Mouse (Mus musculus): ENCODE results near the gene Pctp.

Gene Pctp

GRCm38 (mm10) chr11:90002231-90002986, at the start of gene Pctp:
Pctp (minus strand) TSS chr11:90002894.
- peak; percentile 23 for DNase-seq (ENCODE audit: low spot score)

- DNase-seq (ENCODE audit: low spot score), result no peak
These were observed 47.3 kb upstream of the Pctp start for GRCm38 (mm10) chr11:90050016-90050415.

GRCm38 (mm10) chr11:90047271-90047670, 44.6 kb upstream of the Pctp start:
- no peak for DNase-seq (ENCODE audit: low spot score)

- DNase-seq (ENCODE audit: low spot score), result no peak
These were observed 43.5 kb upstream of the Pctp start for GRCm38 (mm10) chr11:90046211-90046610.

- DNase-seq (ENCODE audit: low spot score), result no peak
These were observed 41.8 kb upstream of the Pctp start for GRCm38 (mm10) chr11:90044459-90044858.

- no peak for DNase-seq (ENCODE audit: low spot score)
These were observed 35.3 kb upstream of the Pctp start for GRCm38 (mm10) chr11:90038022-90038421.

GRCm38 (mm10) chr11:90036416-90036815, 33.7 kb upstream of the Pctp start:
- DNase-seq (ENCODE audit: low spot score), result no peak

- no peak for DNase-seq (ENCODE audit: low spot score)
These were observed 32.8 kb upstream of the Pctp start for GRCm38 (mm10) chr11:90035532-90035931.

GRCm38 (mm10) chr11:90034646-90035045, 32.0 kb upstream of the Pctp start:
- no peak for DNase-seq (ENCODE audit: low spot score)

- no peak for DNase-seq (ENCODE audit: low spot score)
These were observed 30.7 kb upstream of the Pctp start for GRCm38 (mm10) chr11:90033442-90033841.

- no peak for DNase-seq (ENCODE audit: low spot score)
These were observed 30.1 kb upstream of the Pctp start for GRCm38 (mm10) chr11:90032807-90033206.

- DNase-seq (ENCODE audit: low spot score), result no peak
These were observed 28.4 kb upstream of the Pctp start for GRCm38 (mm10) chr11:90031076-90031475.

- DNase-seq (ENCODE audit: low spot score), result no peak
These were observed 27.9 kb upstream of the Pctp start for GRCm38 (mm10) chr11:90030557-90030956.

GRCm38 (mm10) chr11:90029841-90030398, 27.2 kb upstream of the Pctp start, which contains the start of gene Tmem100:
Tmem100 (plus strand) TSS chr11:90030348.
- DNase-seq (ENCODE audit: low spot score), result no peak

- DNase-seq (ENCODE audit: low spot score), result no peak
These were observed 26.7 kb upstream of the Pctp start for GRCm38 (mm10) chr11:90029354-90029753.

GRCm38 (mm10) chr11:90028746-90029145, 26.1 kb upstream of the Pctp start:
- DNase-seq (ENCODE audit: low spot score), result no peak

- no peak for DNase-seq (ENCODE audit: low spot score)
These were observed 24.5 kb upstream of the Pctp start for GRCm38 (mm10) chr11:90027216-90027615.

GRCm38 (mm10) chr11:90026802-90027174, 24.1 kb upstream of the Pctp start:
- no peak for DNase-seq (ENCODE audit: low spot score)

- no peak for DNase-seq (ENCODE audit: low spot score)
These were observed 23.5 kb upstream of the Pctp start for GRCm38 (mm10) chr11:90025891-90026801.

GRCm38 (mm10) chr11:90019161-90019560, 16.5 kb upstream of the Pctp start:
- DNase-seq (ENCODE audit: low spot score), result no peak

- no peak for DNase-seq (ENCODE audit: low spot score)
These were observed 12.6 kb upstream of the Pctp start for GRCm38 (mm10) chr11:90015281-90015680.

GRCm38 (mm10) chr11:90013657-90014056, 11.0 kb upstream of the Pctp start:
- DNase-seq (ENCODE audit: low spot score), result no peak

All from urinary bladder, postnatal 10 days (tissue).